Mouse (Mus musculus) stomach, embryonic 14.5 days (tissue): ENCODE results near the gene Cdk17. TPM values are rescaled to one million over a fixed set of nuclear protein-coding genes. Genes with fewer than 3 reads are reported as not detected.

ENCODE experiments used
- ATAC-seq: fragments of 200-750 bp; cut with Nextera tagmentation; 2 replicates; pipeline ENCODE4 v1.8.0; 2017; ENCODE audit warnings: low read depth, moderate TSS enrichment; ENCODE audit not compliant: insufficient number of reproducible peaks, insufficient read depth, low FRiP score
- H3K27ac ChIP-seq: fragments of 300-500 bp; sonication (generic); 2 replicates; pipeline ENCODE4 v1.5.1; 2014; ENCODE audit warnings: mild to moderate bottlenecking, low read length, moderate library complexity, mixed read lengths
- H3K27me3 ChIP-seq: fragments of 300-500 bp; sonication (generic); 2 replicates; pipeline ENCODE4 v1.6.1; 2014; ENCODE audit warnings: low read length, control low read depth, mixed read lengths; ENCODE audit not compliant: control insufficient read depth, insufficient read depth
- H3K36me3 ChIP-seq: fragments of 300-500 bp; sonication (generic); 2 replicates; pipeline ENCODE4 v1.6.1; 2014; ENCODE audit warnings: mild to moderate bottlenecking, control low read depth, low read length, moderate library complexity, mixed read lengths; ENCODE audit not compliant: control insufficient read depth, insufficient read depth
- H3K4me1 ChIP-seq: fragments of 300-500 bp; sonication (generic); 2 replicates; pipeline ENCODE4 v1.6.1; 2014; ENCODE audit warnings: low read length, control low read depth, mixed read lengths; ENCODE audit not compliant: control insufficient read depth, insufficient read depth
- H3K4me2 ChIP-seq: fragments of 300-500 bp; sonication (generic); replicated peaks from 2 replicates; pipeline ENCODE4 v1.6.1; 2014; ENCODE audit warnings: low read depth, low read length, control low read depth
- H3K4me3 ChIP-seq: fragments of 300-500 bp; sonication (generic); 2 replicates; pipeline ENCODE4 v1.5.1; 2014; ENCODE audit warnings: low read depth, low read length, control low read depth
- H3K9ac ChIP-seq: fragments of 300-500 bp; sonication (generic); replicated peaks from 2 replicates; pipeline ENCODE4 v1.6.1; 2014; ENCODE audit warnings: low read depth, mild to moderate bottlenecking, control low read depth, low read length, moderate library complexity, mixed read lengths
- H3K9me3 ChIP-seq: fragments of 300-500 bp; sonication (generic); 2 replicates; pipeline ENCODE4 v1.6.1; 2016; ENCODE audit warnings: low read depth, low read length, control low read depth; ENCODE audit not compliant: control insufficient read depth
- WGBS: fragments of 180-500 bp; shearing (Covaris S2); extraction: QIAGEN DNeasy Blood & Tissue Kit; methylation state at CpG from one replicate; pipeline ENCODE4 v1.1.7; 2014; 5-methylcytosine and 5-hydroxymethylcytosine counted together
- polyA plus RNA-seq: library from polyadenylated mRNA; unstranded; fragments of >200 nt; fragmentation: Nextera tagmentation; extraction: Ambion mirVana; gene quantifications from 2 replicates; pipeline ENCODE4 v1.2.1, GENCODE M21; 2014

Gene Cdk17
- polyA plus RNA-seq, 1 experiment from 2014 or later = 23.0 TPM

DNA sequence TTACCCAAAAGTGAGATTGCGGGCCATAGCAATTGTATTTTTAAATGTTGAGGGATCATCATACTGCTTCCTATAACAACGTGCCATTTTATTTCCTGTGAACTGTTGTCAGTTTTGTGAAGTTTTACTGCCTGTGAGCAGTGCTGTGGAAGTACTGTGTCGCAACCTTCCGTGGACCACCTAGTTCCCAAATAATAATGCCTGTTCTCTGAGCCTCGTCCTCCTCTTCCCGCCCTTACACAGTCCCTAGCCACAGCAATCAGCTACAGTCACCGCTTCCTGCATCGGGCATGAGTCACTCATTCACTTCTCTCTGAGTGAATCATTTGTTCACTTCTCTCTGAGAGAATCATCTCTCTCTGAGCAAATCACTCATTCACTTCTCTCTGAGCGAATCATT lies 74.0 kb downstream of the Cdk17 start:
- Histone ChIP-seq H3K36me3 (peaks cover 54% of the 10 kb centered on the region), H3K4me1 (no peaks in the 10 kb centered on the region), H3K27ac (no peak overlapping the region), H3K9ac (no peak overlapping the region), H3K9me3 (no peaks in the 10 kb centered on the region), H3K4me3 (no peak overlapping the region), H3K27me3 (no peaks in the 10 kb centered on the region), H3K4me2 (no peak overlapping the region)
- 94% methylated on average over 9 of the region's 9 CpGs for WGBS
- no peak for ATAC-seq

DNA sequence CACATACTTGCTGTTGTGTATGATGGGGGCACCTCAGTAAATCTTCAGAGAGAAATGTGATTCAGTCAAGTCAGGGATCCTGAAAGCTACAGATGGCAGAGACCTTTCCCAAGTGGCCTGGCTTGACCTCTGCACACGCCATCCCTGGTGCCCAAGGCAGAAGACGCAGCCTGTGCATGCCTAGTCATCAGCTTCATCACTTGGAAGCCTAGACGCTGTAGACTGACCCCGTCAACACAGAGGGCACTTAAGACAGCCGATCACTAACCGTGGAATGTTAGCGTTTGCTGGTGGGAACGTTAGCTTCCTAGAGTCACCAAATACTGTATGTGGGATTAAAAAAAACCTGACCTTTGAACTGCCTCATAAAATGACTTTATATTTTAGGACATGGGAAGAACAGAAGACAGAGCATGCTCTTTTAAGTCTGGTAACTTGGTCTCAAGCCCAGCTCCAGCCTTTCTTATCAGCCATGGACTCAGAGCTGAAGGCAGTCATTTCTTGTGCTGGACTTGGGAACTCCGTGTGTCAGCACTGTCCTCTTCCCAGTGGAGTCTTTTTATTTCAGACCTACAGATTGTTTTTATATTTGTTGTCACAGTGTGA lies 78.6 kb downstream of the Cdk17 start:
- ATAC-seq = no peak
- peaks cover 50% of the 10 kb centered on the region for H3K36me3 ChIP-seq
- H3K9ac ChIP-seq = no peak overlapping the region
- no peak overlapping the region for H3K27ac ChIP-seq
- H3K4me3 ChIP-seq = no peak overlapping the region
- WGBS = 66% methylated on average over 9 of the region's 9 CpGs
- no peaks in the 10 kb centered on the region for H3K9me3 ChIP-seq
- H3K4me1 ChIP-seq = 0 out of 2 replicates have a peak, but pooled peaks cover 4% of the 10 kb centered on the region
- H3K27me3 ChIP-seq = no peaks in the 10 kb centered on the region
- H3K4me2 ChIP-seq = no peak overlapping the region

DNA sequence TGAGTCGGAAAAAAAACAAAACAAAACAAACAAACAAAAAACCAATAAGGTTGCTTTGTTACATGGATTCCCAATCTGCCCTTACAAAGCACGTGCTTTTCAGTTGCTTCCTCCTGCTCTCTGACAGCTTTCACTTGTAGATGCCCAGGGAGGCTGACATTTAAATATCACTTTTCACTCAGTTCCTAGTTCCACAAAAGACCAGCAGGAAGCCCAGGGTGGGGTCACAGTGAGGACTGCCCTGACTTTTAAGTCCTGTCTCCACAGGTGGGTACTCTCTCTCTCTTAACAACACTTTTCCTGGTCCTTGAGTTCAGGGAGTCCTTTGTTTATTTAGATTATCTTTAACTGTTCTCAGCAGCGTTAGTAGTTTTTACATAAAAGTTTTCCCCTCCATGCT lies 81.5 kb downstream of the Cdk17 start:
- 8% methylated on average over 3 of the region's 3 CpGs for WGBS
- Histone ChIP-seq H3K27ac (no peak overlapping the region), H3K27me3 (no peaks in the 10 kb centered on the region), H3K4me3 (no peak overlapping the region), H3K4me1 (peaks cover 4% of the 10 kb centered on the region; the same call in 1 of the 2 replicates), H3K9ac (no peak overlapping the region), H3K36me3 (peaks cover 31% of the 10 kb centered on the region), H3K4me2 (no peak overlapping the region), H3K9me3 (no peaks in the 10 kb centered on the region)
- ATAC-seq = no peak

DNA sequence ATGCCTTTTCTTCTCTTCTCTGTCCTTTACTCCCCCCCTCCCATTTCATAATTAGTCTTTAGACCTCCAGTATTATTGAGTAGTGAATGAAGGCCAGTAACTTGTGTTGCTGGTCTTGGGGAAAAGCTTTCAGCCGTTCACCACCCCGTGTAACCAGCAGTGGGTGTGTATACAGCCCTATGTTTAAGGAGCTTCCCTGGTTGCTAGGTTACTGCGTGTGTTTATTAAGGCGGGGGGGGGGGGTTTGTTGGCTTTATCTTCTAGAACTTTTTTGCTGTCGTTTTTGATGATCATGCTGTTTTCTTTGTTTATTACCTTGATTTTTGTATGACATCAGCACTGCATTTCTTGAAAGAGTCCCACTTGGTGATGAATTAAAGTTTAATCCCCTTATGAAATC lies 82.2 kb downstream of the Cdk17 start:
- WGBS = 15% methylated on average over 5 of the region's 5 CpGs
- H3K27me3 ChIP-seq = no peaks in the 10 kb centered on the region
- peaks cover 10% of the 10 kb centered on the region for H3K4me1 ChIP-seq
- no peak overlapping the region for H3K27ac ChIP-seq
- no peak overlapping the region for H3K9ac ChIP-seq
- H3K9me3 ChIP-seq = no peaks in the 10 kb centered on the region
- peaks cover 30% of the 10 kb centered on the region for H3K36me3 ChIP-seq
- ATAC-seq = no peak
- H3K4me3 ChIP-seq = no peak overlapping the region
- H3K4me2 ChIP-seq = no peak overlapping the region

DNA sequence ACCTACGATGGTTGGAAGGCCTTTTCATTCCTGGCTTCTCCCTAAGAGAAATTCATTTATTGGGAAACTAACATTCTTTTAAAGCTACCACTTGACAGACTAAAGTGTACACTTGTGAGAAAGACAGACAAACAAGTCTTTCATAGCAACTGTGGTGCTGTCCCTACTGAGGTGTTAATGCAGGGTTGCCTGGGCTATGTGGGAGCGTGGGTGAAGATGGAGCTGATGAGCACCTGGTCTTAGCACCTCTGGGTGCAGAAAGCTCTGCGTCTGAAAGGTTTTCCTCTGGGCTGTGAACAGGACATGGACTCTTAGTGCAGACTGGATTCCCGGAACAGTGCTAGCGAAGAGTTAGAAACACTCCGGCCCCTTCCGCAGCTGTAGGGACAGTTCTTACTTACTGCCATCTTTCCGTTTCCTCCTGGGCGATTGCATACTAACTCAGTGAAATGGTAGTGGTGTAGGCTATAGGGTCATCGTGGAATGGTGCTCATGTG lies 83.6 kb downstream of the Cdk17 start:
- Histone ChIP-seq H3K27ac (no peak overlapping the region), H3K36me3 (peaks cover 24% of the 10 kb centered on the region), H3K9me3 (no peaks in the 10 kb centered on the region), H3K4me1 (peaks cover 12% of the 10 kb centered on the region), H3K4me3 (no peak overlapping the region), H3K27me3 (no peaks in the 10 kb centered on the region), H3K4me2 (no peak overlapping the region), H3K9ac (no peak overlapping the region)
- WGBS = 89% methylated on average over 10 of the region's 10 CpGs
- ATAC-seq = no peak

DNA sequence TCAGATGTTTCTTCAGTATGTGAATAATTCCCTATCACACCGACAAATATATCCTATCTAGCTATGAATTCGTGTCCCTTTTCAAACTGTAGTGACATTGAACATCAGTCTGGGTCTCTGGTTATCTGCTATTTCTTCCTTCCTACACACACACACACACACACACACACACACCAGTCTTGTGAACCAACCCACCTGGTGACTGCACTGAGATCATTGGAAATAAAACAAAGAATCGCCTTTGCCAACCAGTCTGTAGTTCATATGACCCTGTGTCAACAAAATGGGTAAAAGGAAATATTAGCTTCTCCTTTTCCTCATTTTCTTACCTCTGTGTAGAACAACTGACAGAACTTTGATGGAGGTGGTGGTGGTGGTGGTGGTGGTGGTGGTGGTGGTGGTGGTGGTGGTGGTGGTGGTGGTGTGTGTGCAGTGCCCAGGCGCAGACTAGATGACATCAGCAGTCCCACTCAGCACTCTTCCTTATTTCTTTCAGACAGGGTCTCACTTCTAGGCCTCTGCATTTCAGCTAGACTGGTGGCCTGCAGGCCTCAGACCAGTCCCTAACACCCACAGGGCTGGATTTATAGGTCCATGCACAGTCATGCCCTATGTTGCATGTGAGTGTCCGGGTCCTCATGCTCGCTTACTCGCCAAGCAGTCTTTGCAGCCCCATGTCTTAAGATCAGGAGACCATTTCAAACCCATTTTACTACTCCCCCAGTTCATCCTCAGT lies 85.7 kb downstream of the Cdk17 start:
- Histone ChIP-seq H3K4me1 (peaks cover 14% of the 10 kb centered on the region), H3K36me3 (peaks cover 19% of the 10 kb centered on the region), H3K4me2 (no peak overlapping the region), H3K9ac (no peak overlapping the region), H3K9me3 (no peaks in the 10 kb centered on the region), H3K27ac (no peak overlapping the region), H3K4me3 (no peak overlapping the region), H3K27me3 (no peaks in the 10 kb centered on the region)
- ATAC-seq = peak; percentile 34; the same call in 1 of the 2 replicates
- 90% methylated on average over 7 of the region's 7 CpGs for whole genome bisulfite sequencing

DNA sequence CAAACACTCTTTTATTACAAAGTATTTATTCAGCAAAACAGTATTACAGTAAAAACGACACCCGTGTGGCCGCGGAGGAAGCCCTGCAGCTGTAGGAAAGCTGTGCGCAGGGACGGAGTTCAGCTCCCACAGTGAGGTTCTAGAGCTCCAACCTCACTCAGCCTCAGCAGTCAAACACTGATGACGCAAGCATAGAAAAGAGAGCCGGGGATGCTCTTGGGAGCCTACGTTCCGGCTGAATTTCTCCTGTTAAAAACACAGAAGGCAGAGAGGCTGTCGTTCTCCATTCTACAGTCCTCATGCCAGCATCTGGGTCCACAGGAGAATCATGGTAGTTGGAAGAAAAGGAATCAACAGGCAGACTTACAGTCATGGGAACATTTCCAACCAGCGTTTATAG lies 86.7 kb downstream of the Cdk17 start:
- no peaks in the 10 kb centered on the region for H3K27me3 ChIP-seq

DNA sequence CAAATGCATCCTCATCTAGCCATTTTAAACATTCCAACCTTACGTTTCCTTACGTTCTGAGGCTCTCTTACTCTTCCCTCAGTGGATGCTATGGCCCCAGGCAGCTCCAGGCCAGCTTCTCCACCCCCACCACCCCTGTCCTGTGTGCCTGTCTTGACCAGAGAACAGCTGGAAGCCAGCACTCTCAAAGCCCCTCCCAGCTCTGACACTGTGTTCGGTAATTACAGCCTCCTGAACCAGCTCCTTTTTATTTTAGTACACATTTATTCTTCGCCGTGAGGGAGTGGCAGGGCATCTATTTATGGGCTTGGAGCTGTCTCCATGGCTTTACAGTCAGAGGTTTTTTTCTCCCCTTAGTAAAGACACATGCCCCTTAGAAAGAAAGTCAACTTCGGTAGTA lies 87.2 kb downstream of the Cdk17 start:
- Histone ChIP-seq H3K9ac (no peak overlapping the region), H3K27ac (peak overlapping the region; percentile 2; the same call in 1 of the 2 replicates), H3K27me3 (no peaks in the 10 kb centered on the region), H3K4me3 (no peak overlapping the region), H3K36me3 (peaks cover 9% of the 10 kb centered on the region; the same call in 1 of the 2 replicates), H3K4me1 (peaks cover 10% of the 10 kb centered on the region), H3K9me3 (no peaks in the 10 kb centered on the region), H3K4me2 (no peak overlapping the region)
- WGBS = 43% methylated on average over 6 of the region's 6 CpGs
- no peak; the same call in 1 of the 2 replicates for ATAC-seq

More for the DNA sequence above, 86.7 kb downstream of the Cdk17 start:
- ATAC-seq = no peak
- no peak overlapping the region for H3K4me3 ChIP-seq
- WGBS = 79% methylated on average over 12 of the region's 12 CpGs
- H3K27ac ChIP-seq = peak overlapping the region; percentile 2; the same call in 1 of the 2 replicates
- no peak overlapping the region for H3K9ac ChIP-seq
- H3K36me3 ChIP-seq = peaks cover 9% of the 10 kb centered on the region; the same call in 1 of the 2 replicates
- no peak overlapping the region for H3K4me2 ChIP-seq
- H3K9me3 ChIP-seq = no peaks in the 10 kb centered on the region
- H3K4me1 ChIP-seq = peaks cover 10% of the 10 kb centered on the region
